Mouse (Mus musculus) layer of hippocampus, adult 2 months (tissue): ENCODE measurements at regions not wholly inside any gene's neighbourhood (a gene's known extent, or its start where the extent isn't known, plus 50 kb on each side); places are given as distances from the start of the nearest gene placed in this dataset.

ENCODE experiments used
- DNase-seq, 2 experiments: peaks; one replicate each; pipeline ENCODE4 v3.0.0; 2022; ENCODE audit warnings: low spot score in 2 of 2
- H3K27ac ChIP-seq: fragments of 200-600 bp; 2 replicates; pipeline ENCODE4 v1.8.1; 2022
- H3K4me3 ChIP-seq: fragments of 200-600 bp; 2 replicates; pipeline ENCODE4 v1.8.1; 2022; ENCODE audit warnings: mild to moderate bottlenecking
- CTCF ChIP-seq: fragments of 200-600 bp; conservative IDR thresholded peaks from 2 replicates; pipeline ENCODE4 v1.8.1; 2022; ENCODE audit warnings: antibody characterized with exemption, mild to moderate bottlenecking, moderate library complexity

DNA sequence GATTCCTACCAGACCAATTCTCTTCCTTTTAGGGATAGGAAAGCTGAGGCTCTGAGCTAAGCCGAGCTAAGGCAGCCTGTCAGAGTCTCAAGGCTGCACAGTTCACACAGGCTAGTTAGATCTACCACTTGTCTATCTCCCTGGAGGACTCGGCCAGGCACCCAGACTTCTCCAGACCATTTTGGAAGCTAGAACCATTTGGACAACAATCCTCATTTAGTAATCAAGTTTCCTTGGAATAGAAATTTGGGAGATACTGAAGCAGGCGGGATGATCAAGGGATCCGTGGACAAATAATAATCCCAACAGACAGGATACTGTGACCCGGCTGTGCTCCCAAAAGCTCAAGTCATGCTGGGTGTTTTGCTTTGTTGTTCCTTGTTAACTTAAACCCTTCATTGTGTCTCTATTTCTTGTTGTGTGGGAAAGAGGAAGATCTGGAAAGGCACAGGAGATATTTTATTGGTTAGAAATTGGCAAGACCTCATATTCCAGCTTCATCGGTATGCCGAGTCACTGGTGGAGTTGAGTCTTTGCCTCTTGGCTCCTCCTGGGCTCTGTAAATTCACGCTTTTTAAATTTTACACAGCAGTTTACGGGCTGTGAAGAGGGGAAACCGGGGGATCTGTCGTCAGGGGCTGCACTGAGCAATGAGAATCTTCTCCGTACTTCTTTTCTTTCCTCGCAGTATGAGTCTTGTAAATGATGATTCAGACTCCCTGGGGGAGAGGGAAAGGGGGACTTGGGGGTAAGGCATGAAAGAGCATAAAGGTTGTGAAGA, 444.2 kb upstream of the Tnp1 start:
- no peak for TF ChIP-seq CTCF
- no peak for DNase-seq
- no peak overlapping the region for H3K27ac ChIP-seq
- no peak overlapping the region for H3K4me3 ChIP-seq

DNA sequence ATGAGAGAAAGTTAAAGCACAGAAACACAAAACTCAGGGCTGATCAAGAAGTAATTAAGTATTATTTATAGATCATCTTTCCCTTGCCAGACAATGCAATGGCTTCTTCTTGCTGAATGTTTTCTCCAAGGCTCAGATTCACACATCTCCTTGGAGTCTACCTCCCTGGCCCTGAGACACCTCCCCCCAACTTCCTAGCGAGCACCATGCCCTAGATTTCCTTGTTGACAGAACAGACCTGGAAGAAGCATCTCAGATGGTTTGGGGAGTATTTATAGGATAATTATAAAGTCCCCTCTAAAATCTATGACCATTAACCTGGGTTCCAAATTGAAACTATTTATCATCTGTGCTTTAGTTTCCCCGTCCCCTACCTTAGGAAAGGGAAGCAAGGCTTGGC, 441.6 kb upstream of the Tnp1 start:
- TF ChIP-seq CTCF: no peak
- no peak for DNase-seq
- Histone ChIP-seq H3K27ac (no peak overlapping the region), H3K4me3 (no peak overlapping the region)

DNA sequence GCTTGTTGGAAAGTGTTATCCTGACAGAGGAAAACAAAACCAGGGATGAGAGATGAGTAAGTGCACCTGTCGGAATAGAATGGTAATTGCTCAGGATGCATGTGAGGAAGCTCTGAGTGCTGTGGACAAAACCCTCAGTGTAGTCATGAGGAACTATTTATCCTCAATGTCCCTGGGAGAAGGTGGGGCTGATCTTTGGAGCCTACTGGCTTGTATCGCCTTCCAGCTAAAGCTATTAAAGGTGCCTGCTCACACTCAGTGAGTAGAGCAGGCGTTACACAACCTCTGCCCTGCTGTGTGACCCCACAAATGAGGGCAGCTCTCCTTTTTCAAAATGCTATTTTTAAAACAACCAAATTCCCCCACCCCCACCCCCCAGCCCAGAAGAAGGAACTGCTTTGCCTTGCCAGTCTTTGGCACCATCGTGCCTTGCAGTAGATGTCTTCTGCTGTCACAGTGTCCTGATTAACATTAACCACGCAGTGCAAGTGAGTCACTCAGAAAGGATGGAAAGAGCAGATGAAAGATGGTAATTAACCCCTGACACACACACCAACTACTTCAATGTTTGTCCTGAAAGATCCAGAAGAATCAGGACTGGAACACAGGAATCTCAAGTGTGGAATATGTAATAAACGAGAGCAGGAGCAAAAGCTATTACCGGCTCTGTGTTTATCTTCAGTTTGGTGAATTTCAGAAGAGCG, 440.8 kb upstream of the Tnp1 start:
- H3K4me3 ChIP-seq: no peak overlapping the region
- no peak for TF ChIP-seq CTCF
- DNase-seq: no peak
- no peak overlapping the region for H3K27ac ChIP-seq

DNA sequence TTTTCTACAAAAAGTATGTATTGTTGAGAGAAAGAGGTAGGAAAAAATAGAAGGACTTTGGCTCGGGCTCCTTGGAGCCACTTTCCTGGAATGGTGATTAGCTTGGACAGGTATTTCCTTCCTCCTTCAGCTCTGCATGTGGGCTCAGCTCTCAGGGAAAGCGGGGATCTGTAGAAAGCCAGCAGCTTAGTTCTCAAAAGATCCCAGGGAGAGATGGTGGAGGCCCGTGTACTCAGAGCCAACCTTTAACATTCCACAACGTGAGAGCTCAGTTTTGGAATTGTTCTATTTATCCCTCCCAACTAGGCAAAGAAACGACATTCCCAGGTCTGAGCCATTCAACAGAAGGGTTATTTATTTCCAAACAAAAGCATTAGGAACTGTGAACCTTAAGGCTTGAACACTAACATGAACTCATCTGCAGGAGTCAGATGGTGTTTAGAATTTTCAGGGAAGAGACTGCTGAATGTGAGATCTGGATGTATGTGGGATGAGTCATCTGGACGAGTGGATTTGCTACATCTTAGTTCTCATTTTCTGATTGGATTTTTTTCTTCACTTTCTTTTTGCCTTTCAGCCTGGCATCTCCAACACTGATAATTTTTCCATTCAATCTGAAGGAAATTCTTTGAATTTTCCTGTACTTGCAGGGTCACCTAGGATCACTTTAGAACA, 428.6 kb upstream of the Tnp1 start:
- no peak overlapping the region for H3K4me3 ChIP-seq
- no peak for DNase-seq

DNA sequence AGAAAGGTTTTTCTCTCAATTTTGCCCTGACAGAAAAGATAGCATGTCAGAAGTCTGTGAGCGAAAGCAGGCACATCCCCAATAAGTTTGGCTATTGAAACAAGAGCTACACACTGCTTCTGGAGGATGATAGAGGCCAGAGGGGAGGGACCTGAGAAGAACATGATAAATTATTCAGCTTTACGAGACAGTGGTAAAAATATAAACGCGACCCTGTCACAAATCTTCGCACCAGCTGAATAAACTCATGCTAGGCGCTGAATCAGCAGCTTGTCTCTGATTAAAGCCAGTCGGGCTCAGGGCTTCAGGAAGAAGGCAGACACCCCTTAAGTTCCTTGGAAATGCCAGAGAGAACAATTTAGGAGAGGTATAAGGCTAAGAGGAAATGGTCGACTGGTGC, 422.7 kb upstream of the Tnp1 start:
- TF ChIP-seq CTCF: no peak
- Histone ChIP-seq H3K27ac (no peak overlapping the region), H3K4me3 (no peak overlapping the region)
- DNase-seq: no peak

More for the DNA sequence above, 428.6 kb upstream of the Tnp1 start:
- no peak overlapping the region for H3K27ac ChIP-seq
- TF ChIP-seq CTCF: no peak

DNA sequence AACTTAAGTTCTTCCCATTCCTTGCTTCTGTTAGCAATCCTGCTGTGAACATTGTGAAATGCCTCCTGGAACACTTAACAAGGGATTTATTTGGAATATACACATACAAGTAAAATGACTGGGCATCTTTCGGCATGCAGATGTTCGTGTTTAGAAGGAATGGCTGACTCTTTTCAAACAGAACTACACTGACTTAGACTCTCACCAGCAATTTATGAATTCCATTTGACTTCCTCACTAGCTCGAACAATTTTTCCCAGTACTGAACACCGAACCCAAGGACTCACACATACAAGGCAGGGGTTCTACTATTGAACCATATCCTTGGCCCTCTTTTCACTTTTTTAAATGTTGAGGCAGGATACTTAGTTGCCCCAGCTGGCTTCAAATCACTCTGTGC, 412.4 kb upstream of the Tnp1 start:
- Histone ChIP-seq H3K27ac (no peak overlapping the region), H3K4me3 (no peak overlapping the region)
- DNase-seq: no peak
- no peak for TF ChIP-seq CTCF

DNA sequence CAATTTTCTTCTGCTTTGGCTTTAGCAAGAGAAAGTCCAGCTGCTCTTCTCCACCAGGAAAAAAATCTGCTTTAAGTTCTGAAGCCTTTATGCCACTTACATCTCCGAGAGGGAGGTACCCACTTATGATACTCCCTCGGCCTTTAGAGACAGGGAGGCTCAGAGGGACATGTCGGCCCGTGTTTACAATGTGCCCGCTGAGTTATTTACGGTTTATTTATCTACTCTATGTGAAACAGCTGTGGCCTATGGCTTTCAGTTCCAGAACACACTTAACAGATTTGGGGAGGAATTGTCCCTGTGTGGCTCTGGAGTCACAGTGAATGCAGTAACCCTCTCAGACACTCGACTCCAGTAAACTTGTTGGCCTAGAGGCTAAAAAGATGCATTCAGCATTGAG, 409.3 kb upstream of the Tnp1 start:
- Histone ChIP-seq H3K27ac (no peak overlapping the region), H3K4me3 (no peak overlapping the region)
- DNase-seq: no peak
- TF ChIP-seq CTCF: no peak

GRCm38 (mm10) chr1:73418196-73418595, 402.5 kb upstream of the Tnp1 start:
- H3K4me3 ChIP-seq: no peak overlapping the region
- DNase-seq: peak in 1 of 2 experiments; percentile 3
- no peak overlapping the region for H3K27ac ChIP-seq
- no peak for TF ChIP-seq CTCF

DNA sequence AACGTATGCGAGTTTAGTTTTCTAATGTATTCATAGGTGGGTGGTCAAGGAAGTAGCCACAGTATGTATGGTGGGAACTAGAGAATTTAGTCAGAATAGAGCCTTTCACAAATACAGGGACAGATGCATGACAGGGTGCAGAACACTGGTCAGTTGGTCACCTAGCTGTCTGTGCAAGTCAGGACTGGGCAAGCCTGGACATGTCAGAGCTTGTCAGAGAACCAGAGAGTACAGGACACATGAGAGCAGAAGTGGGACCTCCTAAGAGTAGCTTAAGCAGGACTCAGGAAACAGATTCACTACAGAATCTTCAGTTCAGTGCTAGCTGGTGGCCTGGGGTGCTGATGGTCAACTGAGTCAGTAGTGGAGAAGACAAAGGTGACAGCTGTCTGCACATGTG, 395.7 kb upstream of the Tnp1 start:
- no peak for TF ChIP-seq CTCF
- no peak overlapping the region for H3K27ac ChIP-seq
- no peak overlapping the region for H3K4me3 ChIP-seq
- no peak for DNase-seq

DNA sequence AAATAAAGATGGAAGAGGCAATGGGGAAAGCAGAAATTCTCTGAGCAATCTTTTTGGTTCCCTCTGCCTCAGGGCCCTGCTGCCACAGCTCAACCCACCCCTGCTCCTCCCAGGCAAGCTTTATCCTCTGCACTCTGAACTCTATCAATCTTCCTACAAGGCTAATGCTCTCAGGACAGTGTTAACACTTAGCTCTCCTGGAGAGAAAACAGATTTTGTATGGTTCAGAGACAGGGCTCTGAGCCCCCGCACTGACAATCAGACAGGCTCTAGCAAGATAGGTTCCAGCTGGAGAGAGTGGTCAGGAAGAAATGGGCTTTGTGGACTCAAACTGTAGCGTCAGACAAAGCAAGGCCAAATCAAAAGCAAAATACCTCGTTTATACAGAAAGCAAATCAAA, 383.5 kb upstream of the Tnp1 start:
- no peak for TF ChIP-seq CTCF
- Histone ChIP-seq H3K27ac (no peak overlapping the region), H3K4me3 (no peak overlapping the region)
- DNase-seq: no peak

DNA sequence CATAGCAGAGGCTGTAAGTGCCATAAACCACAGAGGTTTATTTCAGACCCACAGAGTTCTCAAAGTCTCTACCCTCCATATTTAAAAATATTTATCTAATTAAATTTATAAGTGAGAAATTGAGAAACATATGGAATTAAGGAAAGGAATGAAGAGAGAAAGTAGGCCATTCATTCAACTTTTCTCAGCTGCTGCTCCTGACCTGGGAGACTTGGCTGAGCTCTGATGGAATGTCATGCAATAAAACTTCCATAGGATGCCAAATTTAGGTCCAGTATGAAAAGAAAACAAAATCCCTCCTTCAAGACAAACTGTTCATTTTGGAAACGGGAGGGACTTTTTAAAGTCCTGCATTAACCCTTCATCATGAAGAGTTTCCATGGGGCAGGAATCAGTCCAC, 379.3 kb upstream of the Tnp1 start:
- H3K4me3 ChIP-seq: no peak overlapping the region
- no peak for TF ChIP-seq CTCF
- no peak for DNase-seq
- no peak overlapping the region for H3K27ac ChIP-seq

- Histone ChIP-seq H3K27ac (no peak overlapping the region), H3K4me3 (no peak overlapping the region)
- no peak for DNase-seq
- TF ChIP-seq CTCF: no peak
These were observed 378.8 kb upstream of the Tnp1 start for GRCm38 (mm10) chr1:73394466-73394865.

DNA sequence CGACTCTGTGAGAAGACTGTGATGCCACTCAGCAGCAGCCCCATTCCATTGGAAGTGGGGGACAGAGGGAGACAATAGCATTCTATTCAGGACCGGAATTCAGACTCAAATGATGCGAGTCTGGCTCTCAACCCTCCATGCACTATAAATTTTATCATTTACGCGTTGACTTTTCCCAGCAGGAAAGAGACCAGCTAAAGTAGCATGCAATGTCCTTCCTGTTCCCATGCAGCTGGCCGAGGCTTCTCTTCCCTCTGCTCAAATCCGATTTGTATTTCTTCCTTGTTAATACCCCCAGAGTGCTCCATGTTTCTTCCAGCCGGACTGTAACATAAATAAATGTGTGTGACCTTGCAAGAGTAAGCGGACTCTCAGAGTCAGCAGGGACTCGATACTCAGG, 376.4 kb upstream of the Tnp1 start:
- Histone ChIP-seq H3K27ac (no peak overlapping the region), H3K4me3 (no peak overlapping the region)
- no peak for DNase-seq
- TF ChIP-seq CTCF: no peak
